Mouse (Mus musculus) kidney, postnatal 14 days (tissue): ENCODE data around the gene Coq6.
A peak's percentile ranks its signal among the peaks of the same experiment; 100 is the strongest.

Source experiments
- DNase-seq: peaks from one replicate; pipeline ENCODE4 v3.0.0; 2022; ENCODE audit warnings: mixed read lengths

Coq6 gene

GRCm38 (mm10) chr12:84396947-84397679 lies 35.7 kb downstream of the Coq6 start:
- DNase-seq, result no peak

- no peak for DNase-seq
These were observed 36.2 kb downstream of the Coq6 start for GRCm38 (mm10) chr12:84397685-84398084.

- DNase-seq, result no peak
These were observed 37.2 kb downstream of the Coq6 start for GRCm38 (mm10) chr12:84398629-84399028.

- DNase-seq, result no peak
These were observed 37.7 kb downstream of the Coq6 start for GRCm38 (mm10) chr12:84399135-84399534.

GRCm38 (mm10) chr12:84399663-84400062 lies 38.2 kb downstream of the Coq6 start:
- peak; percentile 51 for DNase-seq

- DNase-seq, result no peak
These were observed 38.6 kb downstream of the Coq6 start for GRCm38 (mm10) chr12:84400068-84400467.

GRCm38 (mm10) chr12:84400653-84401052 lies 39.2 kb downstream of the Coq6 start:
- DNase-seq, result peak; percentile 63

GRCm38 (mm10) chr12:84402923-84403322 lies 41.5 kb downstream of the Coq6 start:
- DNase-seq, result peak; percentile 42

- DNase-seq, result no peak
These were observed 43.1 kb downstream of the Coq6 start for GRCm38 (mm10) chr12:84404541-84404940.

- DNase-seq, result no peak
These were observed 45.8 kb downstream of the Coq6 start for GRCm38 (mm10) chr12:84407259-84407658.

GRCm38 (mm10) chr12:84407874-84408818 lies 46.7 kb downstream of the Coq6 start:
- DNase-seq, result no peak

GRCm38 (mm10) chr12:84408819-84409507 lies 47.5 kb downstream of the Coq6 start, which contains the start of the genes Entpd5 and Bbof1:
Gene Entpd5 (minus strand): TSS chr12:84409029.
Gene Bbof1 (plus strand): TSS chr12:84409071.
- DNase-seq, result peak; percentile 94

- peak; percentile 91 for DNase-seq
These were observed 55.6 kb downstream of the Coq6 start, which contains the start of gene Rnf113a2 for GRCm38 (mm10) chr12:84416834-84417604. Gene Rnf113a2 (plus strand): TSS chr12:84417196.

GRCm38 (mm10) chr12:84417605-84417922 lies 56.1 kb downstream of the Coq6 start:
- DNase-seq, result no peak
